Mouse (Mus musculus): Measurements from ENCODE around the gene Odf3b.

GRCm38 (mm10) chr15:89415282-89415681 is 36.2 kb upstream of the Odf3b start:
- TF ChIP-seq CTCF (IDR thresholded peaks at IDR 0.05; ENCODE audit: low read depth) (no peak), EP300 (optimal IDR thresholded peaks at IDR 0.05) (no peak)
